Comparison of ENCODE assay signal across 9 mouse cellular contexts in the genomic region with DNA sequence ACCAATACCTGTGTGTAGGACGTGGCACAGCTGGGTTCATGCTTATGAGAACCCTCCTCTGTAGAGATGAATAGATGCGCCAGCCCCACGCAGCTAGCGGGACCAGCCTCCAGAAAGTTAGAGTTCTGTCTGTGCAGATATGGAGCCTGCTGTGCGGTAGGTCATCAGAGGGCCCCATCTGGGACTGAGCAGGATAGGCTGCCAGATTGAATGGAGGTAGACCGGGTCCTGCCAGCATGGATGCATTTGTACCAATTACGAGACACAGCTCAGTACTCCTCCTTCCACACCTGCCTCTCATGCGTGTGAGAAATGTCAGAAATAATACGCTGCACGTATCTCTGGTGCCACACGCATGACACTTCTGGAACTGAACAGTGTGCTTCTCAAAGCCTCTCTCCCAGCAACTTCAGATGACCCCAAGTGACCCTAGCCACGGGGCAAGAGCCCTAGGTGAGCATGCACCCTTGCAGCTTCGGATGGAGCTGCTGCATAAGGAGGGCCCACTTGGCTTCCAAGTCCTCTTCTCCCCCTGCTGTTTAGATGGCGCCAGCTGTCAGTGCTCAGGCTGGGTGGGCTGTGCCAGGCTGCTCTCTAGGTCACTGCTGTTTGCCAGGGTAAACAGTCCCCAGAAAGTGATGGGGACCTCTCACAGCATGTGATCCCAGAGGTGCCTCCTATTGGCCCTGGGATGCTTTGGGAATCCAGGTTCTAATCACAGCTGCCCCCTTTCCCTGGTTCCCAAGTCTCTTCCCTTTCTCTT. TPM values are rescaled to one million over a fixed set of nuclear protein-coding genes. Genes with fewer than 3 reads are reported as not detected.
DNase-seq lines count a peak whose midpoint lies in the region; ATAC-seq and TF ChIP-seq lines count a peak whose summit lies in the region.
"Had no signal": no experiment of that assay in that cellular context is flagged by ENCODE, and none has a peak within 500 bp of the region (broad histone marks: within the 10 kb centered on the region; RNA-seq: fewer than 3 reads in every experiment).

No protein-coding gene starts in this region.

- H3K36me3 ChIP-seq in forebrain, embryonic 14.5 days (ENCODE audit: control insufficient read depth, insufficient read depth, low read length): no peaks in the 10 kb centered on the region
- no peaks in the 10 kb centered on the region for H3K36me3 ChIP-seq in hindbrain, embryonic 15.5 days
- no peaks in the 10 kb centered on the region for H3K36me3 ChIP-seq in midbrain, embryonic 16.5 days (ENCODE audit: control insufficient read depth, insufficient read depth, low read length)

- no peak for DNase-seq in layer of hippocampus, adult 2 months (ENCODE audit: low spot score in 2 of 2)
- no peak for DNase-seq in layer of hippocampus, postnatal 10 days (ENCODE audit: low spot score in 2 of 2)
- DNase-seq in forebrain, embryonic 14.5 days (ENCODE audit: low spot score): peak; percentile 57
- no peak for DNase-seq in urinary bladder, adult 18-20 months (ENCODE audit: low spot score in 2 of 2)
- DNase-seq in thymus, postnatal 0 days (ENCODE audit: low spot score): no peak
- DNase-seq: cerebellum, adult 2 months; gastrocnemius, postnatal 10 days had no signal

- H3K4me2 ChIP-seq in forebrain, embryonic 14.5 days (ENCODE audit: low read length): no peak overlapping the region
- no peak overlapping the region for H3K4me2 ChIP-seq in hindbrain, embryonic 15.5 days
- no peak overlapping the region for H3K4me2 ChIP-seq in midbrain, embryonic 16.5 days (ENCODE audit: low read length)

- 54% methylated on average over 14 of the region's 14 CpGs for WGBS in forebrain, embryonic 14.5 days
- WGBS in hindbrain, embryonic 15.5 days: 44% methylated on average over 14 of the region's 14 CpGs
- 53% methylated on average over 14 of the region's 14 CpGs for WGBS in midbrain, embryonic 16.5 days

- ATAC-seq in forebrain, embryonic 14.5 days: peak; percentile 43
- peak; percentile 20; the same call in 1 of the 2 replicates for ATAC-seq in hindbrain, embryonic 15.5 days (ENCODE audit: low FRiP score, low read depth)
- peak; percentile 44; the same call in 1 of the 2 replicates for ATAC-seq in midbrain, embryonic 16.5 days

- H3K27me3 ChIP-seq in forebrain, embryonic 14.5 days (replicated peaks; ENCODE audit: control insufficient read depth, insufficient read depth, low read length): no peaks in the 10 kb centered on the region
- no peaks in the 10 kb centered on the region for H3K27me3 ChIP-seq in hindbrain, embryonic 15.5 days
- no peaks in the 10 kb centered on the region for H3K27me3 ChIP-seq in midbrain, embryonic 16.5 days (ENCODE audit: control insufficient read depth, insufficient read depth, low read depth, low read length)

- no peak overlapping the region for H3K27ac ChIP-seq in layer of hippocampus, adult 2 months
- H3K27ac ChIP-seq in forebrain, embryonic 14.5 days (ENCODE audit: low read depth, low read length): peak overlapping the region; percentile 71
- no peak overlapping the region for H3K27ac ChIP-seq in hindbrain, embryonic 15.5 days (replicated peaks)
- no peak overlapping the region for H3K27ac ChIP-seq in midbrain, embryonic 16.5 days (ENCODE audit: low read length)

- peaks cover 30% of the 10 kb centered on the region for H3K4me1 ChIP-seq in forebrain, embryonic 14.5 days (ENCODE audit: control insufficient read depth, insufficient read depth, low read length)
- peaks cover 59% of the 10 kb centered on the region for H3K4me1 ChIP-seq in hindbrain, embryonic 15.5 days (replicated peaks)
- H3K4me1 ChIP-seq in midbrain, embryonic 16.5 days (ENCODE audit: control insufficient read depth, insufficient read depth, low read length): peaks cover 24% of the 10 kb centered on the region

- 0 out of 2 replicates have a peak, but pooled peaks have one; percentile 11 for TF ChIP-seq CTCF in layer of hippocampus, adult 2 months (conservative IDR thresholded peaks at IDR 0.05)

- H3K4me3 ChIP-seq in layer of hippocampus, adult 2 months: no peak overlapping the region
- H3K4me3 ChIP-seq in forebrain, embryonic 14.5 days (ENCODE audit: low read depth, low read length): no peak overlapping the region
- no peak overlapping the region for H3K4me3 ChIP-seq in hindbrain, embryonic 15.5 days
- H3K4me3 ChIP-seq in midbrain, embryonic 16.5 days (ENCODE audit: low read depth, low read length): no peak overlapping the region

- no peaks in the 10 kb centered on the region for H3K9me3 ChIP-seq in forebrain, embryonic 14.5 days (replicated peaks; ENCODE audit: control insufficient read depth, low read length)
- no peaks in the 10 kb centered on the region for H3K9me3 ChIP-seq in hindbrain, embryonic 15.5 days
- no peaks in the 10 kb centered on the region for H3K9me3 ChIP-seq in midbrain, embryonic 16.5 days (replicated peaks; ENCODE audit: control insufficient read depth, low read length, poor library complexity, severe bottlenecking)

- H3K9ac ChIP-seq in forebrain, embryonic 14.5 days (ENCODE audit: low read length): no peak overlapping the region
- no peak overlapping the region for H3K9ac ChIP-seq in hindbrain, embryonic 15.5 days
- no peak overlapping the region for H3K9ac ChIP-seq in midbrain, embryonic 16.5 days (ENCODE audit: low read depth, low read length)

RNA-seq across cellular contexts. Expression of gene Snx20, which starts 57.3 kb away (rescaled TPM):
- 1 to 10 TPM; 1.4 to 2.0 TPM for total RNA-seq in layer of hippocampus, adult 2 months (2021)
- total RNA-seq in layer of hippocampus, postnatal 10 days (2021): 1 to 10 TPM; 1.8 to 1.9 TPM
- polyA plus RNA-seq in forebrain, embryonic 14.5 days (2014; fragmentation: Nextera tagmentation; extraction: Ambion mirVana): 1.2 and 1.7 TPM in 2 replicates
- polyA plus RNA-seq in hindbrain, embryonic 15.5 days (2015; fragmentation: Nextera tagmentation; extraction: Ambion mirVana): 1.6 TPM in 2 replicates
- 1.3 and 1.5 TPM in 2 replicates for polyA plus RNA-seq in midbrain, embryonic 16.5 days (2015; fragmentation: Nextera tagmentation; extraction: Ambion mirVana)
- polyA plus RNA-seq in thymus, postnatal 0 days (2015; fragmentation: Nextera tagmentation; extraction: Ambion mirVana): 14.2 and 14.5 TPM in 2 replicates

RNA-seq across cellular contexts. Expression of gene Nkd1, which starts 57.4 kb away (rescaled TPM):
- total RNA-seq in layer of hippocampus, adult 2 months (2021): 10 to 100 TPM in 1 of 2 experiments, 1 to 10 TPM in 1; 8.8 to 10.1 TPM
- total RNA-seq in layer of hippocampus, postnatal 10 days (2021): 10 to 100 TPM; 16.9 to 17.4 TPM
- polyA plus RNA-seq in forebrain, embryonic 14.5 days (2014; fragmentation: Nextera tagmentation; extraction: Ambion mirVana): 35.2 and 40.0 TPM in 2 replicates
- 55.5 and 67.4 TPM in 2 replicates for polyA plus RNA-seq in hindbrain, embryonic 15.5 days (2015; fragmentation: Nextera tagmentation; extraction: Ambion mirVana)
- polyA plus RNA-seq in midbrain, embryonic 16.5 days (2015; fragmentation: Nextera tagmentation; extraction: Ambion mirVana): 53.9 and 66.7 TPM in 2 replicates
- polyA plus RNA-seq in thymus, postnatal 0 days (2015; fragmentation: Nextera tagmentation; extraction: Ambion mirVana): 4.1 and 4.7 TPM in 2 replicates
